Mouse (Mus musculus) heart, postnatal 36 days (tissue): ENCODE data around the gene Hes1. TPM values are rescaled to one million over a fixed set of nuclear protein-coding genes. Genes with fewer than 3 reads are reported as not detected.
A peak's percentile ranks its signal among the peaks of the same experiment; 100 is the strongest.

Experiments
- DNase-seq, 2 experiments: peaks; one replicate each; pipeline ENCODE4 v3.0.0; 2021 to 2022
- intact Hi-C: fragments of 180-260 bp; cut with DNase I; formaldehyde crosslinking; loops from one replicate; pipeline ENCODE4 v1.15.1; 2025
- total RNA-seq, 2 experiments: library from RNA; stranded (reverse); gene quantifications; 2 replicates each; pipeline ENCODE4 v1.2.3; 2021

Gene Hes1
- total RNA-seq, 2 experiments from 2014 or later: 20.6 to 27.4 TPM

GRCm38 (mm10) chr16:30068041-30069020, 4.1 kb downstream of the Hes1 start:
- intact Hi-C loops: loop anchor here (5.0 kb wide), 2 partner anchors 236 to 441 kb away; no protein-coding TSS in a partner anchor
- peak; percentile 38 to 44 for DNase-seq

GRCm38 (mm10) chr16:30069580-30069949, 5.4 kb downstream of the Hes1 start:
- no peak for DNase-seq
- intact Hi-C loops: loop anchor here (5.0 kb wide), 2 partner anchors 237 to 442 kb away; no protein-coding TSS in a partner anchor

- intact Hi-C loops: loop anchor here (2.0 to 5.0 kb wide), 4 partner anchors 33 to 443 kb away; no protein-coding TSS in a partner anchor
- DNase-seq: peak; percentile 83 to 88
Observed at GRCm38 (mm10) chr16:30069950-30070770, 6.0 kb downstream of the Hes1 start.

- DNase-seq: no peak
- intact Hi-C loops: loop anchor here (2.0 kb wide), 2 partner anchors 32 to 74 kb away; no protein-coding TSS in a partner anchor
Observed at GRCm38 (mm10) chr16:30070771-30071191, 6.6 kb downstream of the Hes1 start.

- intact Hi-C loops: no loop called here
- DNase-seq: no peak
Observed at GRCm38 (mm10) chr16:30073317-30073716, 9.1 kb downstream of the Hes1 start.

- DNase-seq: no peak
- intact Hi-C loops: no loop called here
Observed at GRCm38 (mm10) chr16:30081498-30081897, 17.3 kb downstream of the Hes1 start.

GRCm38 (mm10) chr16:30081980-30082379, 17.8 kb downstream of the Hes1 start:
- DNase-seq: no peak
- intact Hi-C loops: no loop called here

GRCm38 (mm10) chr16:30082965-30083364, 18.8 kb downstream of the Hes1 start:
- intact Hi-C loops: no loop called here
- DNase-seq: no peak

GRCm38 (mm10) chr16:30083536-30083935, 19.4 kb downstream of the Hes1 start:
- DNase-seq: no peak
- intact Hi-C loops: no loop called here

- DNase-seq: no peak
- intact Hi-C loops: no loop called here
Observed at GRCm38 (mm10) chr16:30088646-30089045, 24.5 kb downstream of the Hes1 start.

GRCm38 (mm10) chr16:30090200-30090865, 26.1 kb downstream of the Hes1 start:
- intact Hi-C loops: no loop called here
- no peak for DNase-seq

- DNase-seq: no peak
- intact Hi-C loops: no loop called here
Observed at GRCm38 (mm10) chr16:30096050-30096449, 31.9 kb downstream of the Hes1 start.

- intact Hi-C loops: no loop called here
- DNase-seq: no peak
Observed at GRCm38 (mm10) chr16:30096475-30096874, 32.3 kb downstream of the Hes1 start.

GRCm38 (mm10) chr16:30099124-30099523, 34.9 kb downstream of the Hes1 start:
- no peak for DNase-seq
- intact Hi-C loops: no loop called here

- intact Hi-C loops: loop anchor here (2.0 kb wide), 1 partner anchor 32 kb away; no protein-coding TSS in a partner anchor
Observed at GRCm38 (mm10) chr16:30102149-30102915, 38.1 kb downstream of the Hes1 start.

GRCm38 (mm10) chr16:30102982-30103381, 38.8 kb downstream of the Hes1 start:
- no peak for DNase-seq
- intact Hi-C loops: loop anchor here (2.0 kb wide), 1 partner anchor 32 kb away; no protein-coding TSS in a partner anchor

More at GRCm38 (mm10) chr16:30102149-30102915, 38.1 kb downstream of the Hes1 start:
- DNase-seq: no peak

GRCm38 (mm10) chr16:30103495-30103894, 39.3 kb downstream of the Hes1 start:
- intact Hi-C loops: loop anchor here (2.0 kb wide), 1 partner anchor 33 kb away; no protein-coding TSS in a partner anchor
- no peak for DNase-seq

GRCm38 (mm10) chr16:30104363-30104762, 40.2 kb downstream of the Hes1 start:
- intact Hi-C loops: no loop called here
- DNase-seq: no peak

- no peak for DNase-seq
- intact Hi-C loops: no loop called here
Observed at GRCm38 (mm10) chr16:30105476-30105875, 41.3 kb downstream of the Hes1 start.
